Mouse (Mus musculus) thymus, adult 2 months (tissue): ENCODE measurements around the gene Flnc.

Source experiments
- CTCF ChIP-seq: fragments of 200-500 bp; IDR thresholded peaks from 2 replicates; pipeline ENCODE4 v1.5.1; 2012; ENCODE audit warnings: mild to moderate bottlenecking, control low read depth, low read length, moderate library complexity, borderline replicate concordance; ENCODE audit not compliant: control insufficient read depth, poor library complexity, insufficient read depth; ENCODE audit errors: extremely low read depth
- POLR2A ChIP-seq: fragments of 200-500 bp; IDR thresholded peaks from 2 replicates; pipeline ENCODE4 v1.6.1; 2012; ENCODE audit warnings: mild to moderate bottlenecking, low read length, control low read depth, moderate library complexity; ENCODE audit not compliant: control insufficient read depth, poor library complexity, insufficient read depth; ENCODE audit errors: extremely low read depth

DNA sequence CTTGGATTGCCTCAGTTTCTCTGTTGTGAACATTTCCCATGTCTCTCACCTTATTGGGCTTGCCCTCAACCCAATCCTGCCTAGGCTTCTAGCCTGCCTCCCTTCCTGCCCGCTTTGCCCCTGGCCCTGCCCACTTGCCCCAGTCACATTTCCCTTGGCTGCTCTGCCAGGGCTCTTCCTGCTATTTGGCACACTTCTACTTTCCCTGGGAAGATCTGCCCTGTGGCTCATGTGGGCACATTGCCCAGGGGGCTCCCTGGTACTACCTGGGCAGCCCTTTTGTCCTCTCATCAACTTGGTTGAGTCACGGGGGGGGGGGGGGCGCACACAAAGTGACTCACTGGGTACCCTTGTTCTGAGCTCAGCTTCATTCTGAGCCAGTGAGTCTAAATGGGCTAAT, 900 bp upstream of the Flnc start:
- TF ChIP-seq CTCF (no peak), POLR2A (no peak)
